Mouse (Mus musculus): Measurements from ENCODE around the gene Cmc1. TPM values are rescaled to one million over a fixed set of nuclear protein-coding genes. Genes with fewer than 3 reads are reported as not detected.
A peak's percentile ranks its signal among the peaks of the same experiment; 100 is the strongest.

Cmc1 gene
- polyA plus RNA-seq (2014; fragmentation: Nextera tagmentation; extraction: Ambion mirVana), result 54.2 and 58.7 TPM in 2 replicates

- Histone ChIP-seq H3K4me1 (ENCODE audit: control insufficient read depth, insufficient read depth, low read length) (peaks cover 5% of the 10 kb centered on the region; the same call in 1 of the 2 replicates), H3K9me3 (ENCODE audit: control insufficient read depth, low read depth, low read length) (no peaks in the 10 kb centered on the region), H3K36me3 (ENCODE audit: control insufficient read depth, insufficient read depth, low read length) (no peaks in the 10 kb centered on the region), H3K27ac (ENCODE audit: low read length) (no peak within 1 kb of the TSS), H3K27me3 (ENCODE audit: control insufficient read depth, insufficient read depth, low read length) (no peaks in the 10 kb centered on the region), H3K4me2 (replicated peaks; ENCODE audit: low read depth, low read length) (peak within 1 kb of the TSS; percentile 58), H3K4me3 (ENCODE audit: low read depth, low read length) (peak within 1 kb of the TSS; percentile 71), H3K9ac (replicated peaks; ENCODE audit: low read depth, low read length) (peak within 1 kb of the TSS; percentile 60)
- peak; percentile 94 for ATAC-seq (ENCODE audit: insufficient number of reproducible peaks, insufficient read depth, low FRiP score, low read depth)
- 1% methylated on average over 58 of the region's 58 CpGs for WGBS
Observed at GRCm38 (mm10) chr9:118149407-118150402, at the start of gene Cmc1. TSS of gene Cmc1 (minus strand) at chr9:118150177.

GRCm38 (mm10) chr9:118198557-118198956 lies 48.6 kb upstream of the Cmc1 start:
- no peaks in the 10 kb centered on the region for H3K36me3 ChIP-seq (ENCODE audit: control insufficient read depth, insufficient read depth, low read length)
- ATAC-seq (ENCODE audit: insufficient number of reproducible peaks, insufficient read depth, low FRiP score, low read depth), result no peak
- no peaks in the 10 kb centered on the region for H3K4me1 ChIP-seq (ENCODE audit: control insufficient read depth, insufficient read depth, low read length)
- no peak overlapping the region for H3K27ac ChIP-seq (ENCODE audit: low read length)
- H3K9ac ChIP-seq (replicated peaks; ENCODE audit: low read depth, low read length), result no peak overlapping the region
- H3K27me3 ChIP-seq (ENCODE audit: control insufficient read depth, insufficient read depth, low read length), result no peaks in the 10 kb centered on the region
- H3K4me3 ChIP-seq (ENCODE audit: low read depth, low read length), result no peak overlapping the region
- H3K4me2 ChIP-seq (replicated peaks; ENCODE audit: low read depth, low read length), result no peak overlapping the region
- 93% methylated on average over 1 of the region's 1 CpGs for WGBS
- H3K9me3 ChIP-seq (ENCODE audit: control insufficient read depth, low read depth, low read length), result no peaks in the 10 kb centered on the region

- no peak for ATAC-seq (ENCODE audit: insufficient number of reproducible peaks, insufficient read depth, low FRiP score, low read depth)
Observed at GRCm38 (mm10) chr9:118196661-118197390, 46.8 kb upstream of the Cmc1 start.

GRCm38 (mm10) chr9:118193263-118193662 lies 43.3 kb upstream of the Cmc1 start:
- no peak for ATAC-seq (ENCODE audit: insufficient number of reproducible peaks, insufficient read depth, low FRiP score, low read depth)
- no peaks in the 10 kb centered on the region for H3K36me3 ChIP-seq (ENCODE audit: control insufficient read depth, insufficient read depth, low read length)
- 74% methylated on average over 1 of the region's 1 CpGs for WGBS

More at GRCm38 (mm10) chr9:118196661-118197390, 46.8 kb upstream of the Cmc1 start:
- no peak overlapping the region for H3K4me3 ChIP-seq (ENCODE audit: low read depth, low read length)
- 85% methylated on average over 9 of the region's 9 CpGs for WGBS
- H3K4me2 ChIP-seq (replicated peaks; ENCODE audit: low read depth, low read length), result no peak overlapping the region
- no peaks in the 10 kb centered on the region for H3K27me3 ChIP-seq (ENCODE audit: control insufficient read depth, insufficient read depth, low read length)
- H3K4me1 ChIP-seq (ENCODE audit: control insufficient read depth, insufficient read depth, low read length), result no peaks in the 10 kb centered on the region
- no peaks in the 10 kb centered on the region for H3K36me3 ChIP-seq (ENCODE audit: control insufficient read depth, insufficient read depth, low read length)
- H3K9ac ChIP-seq (replicated peaks; ENCODE audit: low read depth, low read length), result no peak overlapping the region
- H3K27ac ChIP-seq (ENCODE audit: low read length), result no peak overlapping the region
- H3K9me3 ChIP-seq (ENCODE audit: control insufficient read depth, low read depth, low read length), result no peaks in the 10 kb centered on the region

GRCm38 (mm10) chr9:118191276-118191675 lies 41.3 kb upstream of the Cmc1 start:
- no peak overlapping the region for H3K27ac ChIP-seq (ENCODE audit: low read length)
- H3K9me3 ChIP-seq (ENCODE audit: control insufficient read depth, low read depth, low read length), result no peaks in the 10 kb centered on the region
- no peaks in the 10 kb centered on the region for H3K36me3 ChIP-seq (ENCODE audit: control insufficient read depth, insufficient read depth, low read length)
- no peaks in the 10 kb centered on the region for H3K27me3 ChIP-seq (ENCODE audit: control insufficient read depth, insufficient read depth, low read length)
- H3K4me3 ChIP-seq (ENCODE audit: low read depth, low read length), result no peak overlapping the region
- H3K4me1 ChIP-seq (ENCODE audit: control insufficient read depth, insufficient read depth, low read length), result no peaks in the 10 kb centered on the region
- no peak overlapping the region for H3K9ac ChIP-seq (replicated peaks; ENCODE audit: low read depth, low read length)
- no peak overlapping the region for H3K4me2 ChIP-seq (replicated peaks; ENCODE audit: low read depth, low read length)
- 72% methylated on average over 10 of the region's 10 CpGs for WGBS
- no peak for ATAC-seq (ENCODE audit: insufficient number of reproducible peaks, insufficient read depth, low FRiP score, low read depth)

More at GRCm38 (mm10) chr9:118193263-118193662, 43.3 kb upstream of the Cmc1 start:
- H3K27ac ChIP-seq (ENCODE audit: low read length), result no peak overlapping the region
- H3K4me3 ChIP-seq (ENCODE audit: low read depth, low read length), result no peak overlapping the region
- H3K4me1 ChIP-seq (ENCODE audit: control insufficient read depth, insufficient read depth, low read length), result no peaks in the 10 kb centered on the region
- H3K4me2 ChIP-seq (replicated peaks; ENCODE audit: low read depth, low read length), result no peak overlapping the region
- H3K9me3 ChIP-seq (ENCODE audit: control insufficient read depth, low read depth, low read length), result no peaks in the 10 kb centered on the region
- H3K27me3 ChIP-seq (ENCODE audit: control insufficient read depth, insufficient read depth, low read length), result no peaks in the 10 kb centered on the region
- no peak overlapping the region for H3K9ac ChIP-seq (replicated peaks; ENCODE audit: low read depth, low read length)

GRCm38 (mm10) chr9:118188374-118188773 lies 38.4 kb upstream of the Cmc1 start:
- 91% methylated on average over 6 of the region's 6 CpGs for WGBS

GRCm38 (mm10) chr9:118187420-118187819 lies 37.4 kb upstream of the Cmc1 start:
- H3K4me1 ChIP-seq (ENCODE audit: control insufficient read depth, insufficient read depth, low read length), result no peaks in the 10 kb centered on the region
- WGBS, result 81% methylated on average over 7 of the region's 7 CpGs
- no peak overlapping the region for H3K27ac ChIP-seq (ENCODE audit: low read length)
- H3K27me3 ChIP-seq (ENCODE audit: control insufficient read depth, insufficient read depth, low read length), result no peaks in the 10 kb centered on the region
- H3K4me3 ChIP-seq (ENCODE audit: low read depth, low read length), result no peak overlapping the region
- no peak overlapping the region for H3K4me2 ChIP-seq (replicated peaks; ENCODE audit: low read depth, low read length)
- H3K9ac ChIP-seq (replicated peaks; ENCODE audit: low read depth, low read length), result no peak overlapping the region
- H3K36me3 ChIP-seq (ENCODE audit: control insufficient read depth, insufficient read depth, low read length), result no peaks in the 10 kb centered on the region
- no peak for ATAC-seq (ENCODE audit: insufficient number of reproducible peaks, insufficient read depth, low FRiP score, low read depth)
- H3K9me3 ChIP-seq (ENCODE audit: control insufficient read depth, low read depth, low read length), result no peaks in the 10 kb centered on the region

More at GRCm38 (mm10) chr9:118188374-118188773, 38.4 kb upstream of the Cmc1 start:
- Histone ChIP-seq H3K36me3 (ENCODE audit: control insufficient read depth, insufficient read depth, low read length) (no peaks in the 10 kb centered on the region), H3K9ac (replicated peaks; ENCODE audit: low read depth, low read length) (no peak overlapping the region), H3K27me3 (ENCODE audit: control insufficient read depth, insufficient read depth, low read length) (no peaks in the 10 kb centered on the region), H3K4me2 (replicated peaks; ENCODE audit: low read depth, low read length) (no peak overlapping the region), H3K4me3 (ENCODE audit: low read depth, low read length) (no peak overlapping the region), H3K4me1 (ENCODE audit: control insufficient read depth, insufficient read depth, low read length) (no peaks in the 10 kb centered on the region), H3K9me3 (ENCODE audit: control insufficient read depth, low read depth, low read length) (no peaks in the 10 kb centered on the region), H3K27ac (ENCODE audit: low read length) (no peak overlapping the region)
- no peak for ATAC-seq (ENCODE audit: insufficient number of reproducible peaks, insufficient read depth, low FRiP score, low read depth)

- no peak overlapping the region for H3K9ac ChIP-seq (replicated peaks; ENCODE audit: low read depth, low read length)
- H3K27ac ChIP-seq (ENCODE audit: low read length), result no peak overlapping the region
- ATAC-seq (ENCODE audit: insufficient number of reproducible peaks, insufficient read depth, low FRiP score, low read depth), result no peak
- no peak overlapping the region for H3K4me2 ChIP-seq (replicated peaks; ENCODE audit: low read depth, low read length)
- no peaks in the 10 kb centered on the region for H3K4me1 ChIP-seq (ENCODE audit: control insufficient read depth, insufficient read depth, low read length)
- WGBS, result 87% methylated on average over 10 of the region's 10 CpGs
- no peaks in the 10 kb centered on the region for H3K27me3 ChIP-seq (ENCODE audit: control insufficient read depth, insufficient read depth, low read length)
- no peaks in the 10 kb centered on the region for H3K9me3 ChIP-seq (ENCODE audit: control insufficient read depth, low read depth, low read length)
- no peaks in the 10 kb centered on the region for H3K36me3 ChIP-seq (ENCODE audit: control insufficient read depth, insufficient read depth, low read length)
- H3K4me3 ChIP-seq (ENCODE audit: low read depth, low read length), result no peak overlapping the region
Observed at GRCm38 (mm10) chr9:118186776-118187175, 36.8 kb upstream of the Cmc1 start.

Data from stomach, embryonic 14.5 days (tissue).